Mouse (Mus musculus): ENCODE data around the gene Hacd2.

DNA sequence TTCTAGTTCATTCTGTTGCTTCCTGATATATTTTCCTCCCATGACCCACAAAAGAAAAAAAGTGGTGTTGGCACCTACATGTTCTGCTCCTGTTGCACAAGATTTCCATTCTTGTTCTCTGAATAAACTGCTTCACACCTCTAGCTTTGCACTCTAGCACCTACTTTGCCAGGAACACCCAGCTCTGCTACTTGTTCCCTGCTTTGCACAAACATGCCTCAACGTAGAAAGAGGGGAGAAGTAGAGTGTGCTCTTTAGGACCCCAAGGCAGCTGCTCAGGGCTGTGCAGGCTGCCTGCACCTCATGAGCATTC lies 32.9 kb downstream of the Hacd2 start:
- TF ChIP-seq POLR2A (IDR thresholded peaks at IDR 0.05; ENCODE audit: borderline replicate concordance, low read depth, low read length) (no peak), CTCF (IDR thresholded peaks at IDR 0.05; ENCODE audit: low read depth, low read length) (no peak)
